Mouse (Mus musculus): ENCODE data around the gene Cbln3.
A peak's percentile ranks its signal among the peaks of the same experiment; 100 is the strongest.

The Cbln3 gene

GRCm38 (mm10) chr14:55845506-55846294 is 38.5 kb downstream of the Cbln3 start:
- DNase-seq: peak; percentile 71

GRCm38 (mm10) chr14:55842794-55843193 is 41.4 kb downstream of the Cbln3 start:
- DNase-seq: no peak

GRCm38 (mm10) chr14:55840853-55841366 is 43.3 kb downstream of the Cbln3 start:
- no peak for DNase-seq

- DNase-seq: no peak
Observed at GRCm38 (mm10) chr14:55838740-55839139, 45.5 kb downstream of the Cbln3 start.

- DNase-seq: no peak
Observed at GRCm38 (mm10) chr14:55838312-55838711, 45.9 kb downstream of the Cbln3 start.

GRCm38 (mm10) chr14:55834808-55835533 is 49.2 kb downstream of the Cbln3 start:
- DNase-seq: no peak

GRCm38 (mm10) chr14:55833126-55833525 is 51.1 kb downstream of the Cbln3 start:
- no peak for DNase-seq

GRCm38 (mm10) chr14:55830331-55830730 is 53.9 kb downstream of the Cbln3 start:
- DNase-seq: no peak

GRCm38 (mm10) chr14:55829854-55830253 is 54.3 kb downstream of the Cbln3 start:
- no peak for DNase-seq

Measured in kidney, adult 9 months (tissue).